Mouse (Mus musculus): ENCODE results near the gene Zfhx2. TPM values are rescaled to one million over a fixed set of nuclear protein-coding genes. Genes with fewer than 3 reads are reported as not detected.

Gene Zfhx2
- polyA plus RNA-seq, 1 experiment from 2014 or later = 6.0 TPM

GRCm38 (mm10) chr14:55029034-55029698 is 63.0 kb downstream of the Zfhx2 start:
- no peak overlapping the region for H3K27ac ChIP-seq (ENCODE audit: low read length)
- no peak for ATAC-seq (ENCODE audit: insufficient number of reproducible peaks, insufficient read depth, low FRiP score, low read depth)
- no peak overlapping the region for H3K4me2 ChIP-seq (replicated peaks; ENCODE audit: low read depth, low read length)

GRCm38 (mm10) chr14:55028333-55028835 is 63.7 kb downstream of the Zfhx2 start:
- Histone ChIP-seq H3K9ac (replicated peaks; ENCODE audit: low read depth, low read length) (no peak overlapping the region), H3K4me2 (replicated peaks; ENCODE audit: low read depth, low read length) (peak overlapping the region; percentile 23; the same call in 1 of the 2 replicates), H3K4me1 (ENCODE audit: control insufficient read depth, insufficient read depth, low read length) (peaks cover 12% of the 10 kb centered on the region), H3K27me3 (ENCODE audit: control insufficient read depth, insufficient read depth, low read length) (no peaks in the 10 kb centered on the region), H3K4me3 (ENCODE audit: low read depth, low read length) (no peak overlapping the region), H3K36me3 (ENCODE audit: control insufficient read depth, insufficient read depth, low read length) (peaks cover 11% of the 10 kb centered on the region; the same call in 1 of the 2 replicates), H3K27ac (ENCODE audit: low read length) (no peak overlapping the region), H3K9me3 (ENCODE audit: control insufficient read depth, low read depth, low read length) (no peaks in the 10 kb centered on the region)
- ATAC-seq (ENCODE audit: insufficient number of reproducible peaks, insufficient read depth, low FRiP score, low read depth) = peak; percentile 67; the same call in 1 of the 2 replicates
- WGBS = 17% methylated on average over 5 of the region's 5 CpGs

More at GRCm38 (mm10) chr14:55029034-55029698, 63.0 kb downstream of the Zfhx2 start:
- H3K9ac ChIP-seq (replicated peaks; ENCODE audit: low read depth, low read length) = no peak overlapping the region
- H3K36me3 ChIP-seq (ENCODE audit: control insufficient read depth, insufficient read depth, low read length) = peaks cover 11% of the 10 kb centered on the region; the same call in 1 of the 2 replicates
- 9% methylated on average over 11 of the region's 11 CpGs for WGBS
- peaks cover 12% of the 10 kb centered on the region for H3K4me1 ChIP-seq (ENCODE audit: control insufficient read depth, insufficient read depth, low read length)
- no peaks in the 10 kb centered on the region for H3K27me3 ChIP-seq (ENCODE audit: control insufficient read depth, insufficient read depth, low read length)
- H3K9me3 ChIP-seq (ENCODE audit: control insufficient read depth, low read depth, low read length) = no peaks in the 10 kb centered on the region
- H3K4me3 ChIP-seq (ENCODE audit: low read depth, low read length) = no peak overlapping the region

GRCm38 (mm10) chr14:55027653-55028052 is 64.5 kb downstream of the Zfhx2 start:
- Histone ChIP-seq H3K9me3 (ENCODE audit: control insufficient read depth, low read depth, low read length) (no peaks in the 10 kb centered on the region), H3K9ac (replicated peaks; ENCODE audit: low read depth, low read length) (no peak overlapping the region), H3K36me3 (ENCODE audit: control insufficient read depth, insufficient read depth, low read length) (peaks cover 15% of the 10 kb centered on the region), H3K4me2 (replicated peaks; ENCODE audit: low read depth, low read length) (no peak overlapping the region), H3K4me3 (ENCODE audit: low read depth, low read length) (no peak overlapping the region), H3K27me3 (ENCODE audit: control insufficient read depth, insufficient read depth, low read length) (no peaks in the 10 kb centered on the region), H3K27ac (ENCODE audit: low read length) (no peak overlapping the region; the same call in 1 of the 2 replicates), H3K4me1 (ENCODE audit: control insufficient read depth, insufficient read depth, low read length) (peaks cover 12% of the 10 kb centered on the region)
- no peak for ATAC-seq (ENCODE audit: insufficient number of reproducible peaks, insufficient read depth, low FRiP score, low read depth)
- WGBS = 29% methylated on average over 6 of the region's 6 CpGs

DNA sequence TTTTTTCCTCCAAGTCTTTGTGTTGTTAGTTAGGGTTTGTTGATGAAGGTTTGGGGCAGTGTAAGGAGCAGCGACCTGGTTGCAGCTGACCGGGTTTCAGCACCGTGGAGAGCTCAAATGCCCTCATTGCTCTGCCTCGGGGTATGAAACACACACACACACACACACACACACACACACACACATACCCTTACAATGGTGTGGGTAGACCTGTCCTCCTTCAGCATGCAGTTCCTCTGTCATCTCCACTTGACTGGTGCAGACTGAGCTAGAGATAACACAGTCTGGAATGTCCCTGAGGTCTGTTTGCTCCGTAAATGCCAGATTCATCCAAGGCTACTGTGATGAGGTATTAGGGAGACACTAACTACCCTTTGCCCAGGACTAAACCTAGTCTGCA is 64.9 kb downstream of the Zfhx2 start:
- WGBS = 18% methylated on average over 5 of the region's 5 CpGs
- Histone ChIP-seq H3K36me3 (ENCODE audit: control insufficient read depth, insufficient read depth, low read length) (peaks cover 19% of the 10 kb centered on the region), H3K9ac (replicated peaks; ENCODE audit: low read depth, low read length) (no peak overlapping the region), H3K9me3 (ENCODE audit: control insufficient read depth, low read depth, low read length) (no peaks in the 10 kb centered on the region), H3K4me1 (ENCODE audit: control insufficient read depth, insufficient read depth, low read length) (peaks cover 12% of the 10 kb centered on the region), H3K4me3 (ENCODE audit: low read depth, low read length) (no peak overlapping the region), H3K27me3 (ENCODE audit: control insufficient read depth, insufficient read depth, low read length) (no peaks in the 10 kb centered on the region), H3K27ac (ENCODE audit: low read length) (no peak overlapping the region), H3K4me2 (replicated peaks; ENCODE audit: low read depth, low read length) (no peak overlapping the region)
- ATAC-seq (ENCODE audit: insufficient number of reproducible peaks, insufficient read depth, low FRiP score, low read depth) = no peak

DNA sequence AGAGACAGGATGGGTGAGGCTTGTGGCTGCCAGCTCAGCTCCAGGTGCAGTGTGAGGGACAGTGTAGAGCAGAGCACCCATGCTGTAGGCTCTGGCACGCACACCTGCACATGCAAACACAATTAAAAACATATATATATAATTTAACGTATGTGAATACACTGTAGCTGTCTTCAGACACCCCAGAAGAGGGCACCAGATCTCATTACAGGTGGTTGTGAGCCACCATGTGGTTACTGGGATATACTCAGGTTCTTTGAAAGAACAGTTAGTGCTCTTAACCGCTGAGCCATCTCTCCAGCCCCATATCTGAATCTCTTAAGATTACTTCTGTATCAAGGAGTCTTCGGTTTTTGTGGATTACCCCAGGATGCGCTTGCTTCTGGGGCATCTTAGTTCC is 66.6 kb downstream of the Zfhx2 start:
- Histone ChIP-seq H3K27ac (ENCODE audit: low read length) (no peak overlapping the region), H3K9ac (replicated peaks; ENCODE audit: low read depth, low read length) (no peak overlapping the region), H3K4me1 (ENCODE audit: control insufficient read depth, insufficient read depth, low read length) (peaks cover 12% of the 10 kb centered on the region), H3K9me3 (ENCODE audit: control insufficient read depth, low read depth, low read length) (no peaks in the 10 kb centered on the region), H3K27me3 (ENCODE audit: control insufficient read depth, insufficient read depth, low read length) (no peaks in the 10 kb centered on the region), H3K36me3 (ENCODE audit: control insufficient read depth, insufficient read depth, low read length) (peaks cover 35% of the 10 kb centered on the region), H3K4me2 (replicated peaks; ENCODE audit: low read depth, low read length) (no peak overlapping the region), H3K4me3 (ENCODE audit: low read depth, low read length) (no peak overlapping the region)
- no peak for ATAC-seq (ENCODE audit: insufficient number of reproducible peaks, insufficient read depth, low FRiP score, low read depth)
- 76% methylated on average over 5 of the region's 5 CpGs for WGBS

DNA sequence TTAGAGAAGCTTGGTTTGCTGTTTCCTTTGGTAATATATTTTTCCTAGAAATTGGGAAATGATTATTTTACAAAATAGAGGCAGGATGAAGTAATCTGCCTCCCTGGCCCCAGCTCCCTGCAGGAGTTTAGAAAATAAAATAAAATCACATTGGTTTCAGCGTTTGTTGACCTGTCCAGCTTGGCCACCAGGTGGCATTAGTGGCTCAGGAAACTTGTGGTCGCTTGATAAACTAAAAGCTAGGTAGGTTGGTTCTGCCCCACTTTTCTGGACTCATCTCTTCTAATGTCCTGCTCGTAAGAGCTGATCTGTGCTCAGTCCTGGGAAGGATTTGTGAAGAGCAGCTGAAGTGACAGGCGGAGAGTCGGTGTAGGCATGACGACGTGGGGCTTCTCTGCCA is 67.9 kb downstream of the Zfhx2 start:
- ATAC-seq (ENCODE audit: insufficient number of reproducible peaks, insufficient read depth, low FRiP score, low read depth) = no peak
- 64% methylated on average over 7 of the region's 7 CpGs for WGBS
- Histone ChIP-seq H3K9ac (replicated peaks; ENCODE audit: low read depth, low read length) (no peak overlapping the region), H3K4me2 (replicated peaks; ENCODE audit: low read depth, low read length) (no peak overlapping the region), H3K4me3 (ENCODE audit: low read depth, low read length) (no peak overlapping the region), H3K4me1 (ENCODE audit: control insufficient read depth, insufficient read depth, low read length) (peaks cover 12% of the 10 kb centered on the region), H3K27me3 (ENCODE audit: control insufficient read depth, insufficient read depth, low read length) (no peaks in the 10 kb centered on the region), H3K9me3 (ENCODE audit: control insufficient read depth, low read depth, low read length) (no peaks in the 10 kb centered on the region), H3K36me3 (ENCODE audit: control insufficient read depth, insufficient read depth, low read length) (peaks cover 36% of the 10 kb centered on the region), H3K27ac (ENCODE audit: low read length) (no peak overlapping the region)

DNA sequence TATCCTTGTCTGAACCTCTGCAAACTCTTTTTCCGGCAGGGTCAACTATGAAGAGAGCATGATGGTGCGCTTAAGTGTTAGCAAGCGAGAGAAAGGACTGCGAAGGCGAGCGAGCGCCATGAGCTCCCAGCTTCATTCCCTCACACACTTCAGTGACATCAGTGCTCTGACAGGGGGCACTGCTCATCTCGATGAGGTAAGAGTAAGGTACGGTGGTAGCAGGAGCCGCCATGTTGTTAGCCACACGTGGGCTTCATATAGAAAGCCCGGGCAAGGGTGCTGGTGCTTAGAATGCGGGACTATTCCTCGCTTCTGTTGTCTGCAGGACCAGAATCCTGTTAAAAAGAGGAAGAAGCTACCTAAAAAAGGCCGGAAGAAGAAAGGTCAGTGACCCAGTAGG is 69.1 kb downstream of the Zfhx2 start:
- Histone ChIP-seq H3K4me2 (replicated peaks; ENCODE audit: low read depth, low read length) (no peak overlapping the region), H3K27me3 (ENCODE audit: control insufficient read depth, insufficient read depth, low read length) (no peaks in the 10 kb centered on the region), H3K9me3 (ENCODE audit: control insufficient read depth, low read depth, low read length) (no peaks in the 10 kb centered on the region), H3K4me1 (ENCODE audit: control insufficient read depth, insufficient read depth, low read length) (0 out of 2 replicates have a peak, but pooled peaks cover 3% of the 10 kb centered on the region), H3K9ac (replicated peaks; ENCODE audit: low read depth, low read length) (no peak overlapping the region), H3K27ac (ENCODE audit: low read length) (no peak overlapping the region), H3K4me3 (ENCODE audit: low read depth, low read length) (no peak overlapping the region), H3K36me3 (ENCODE audit: control insufficient read depth, insufficient read depth, low read length) (peaks cover 41% of the 10 kb centered on the region)
- ATAC-seq (ENCODE audit: insufficient number of reproducible peaks, insufficient read depth, low FRiP score, low read depth) = no peak
- 91% methylated on average over 15 of the region's 15 CpGs for WGBS

DNA sequence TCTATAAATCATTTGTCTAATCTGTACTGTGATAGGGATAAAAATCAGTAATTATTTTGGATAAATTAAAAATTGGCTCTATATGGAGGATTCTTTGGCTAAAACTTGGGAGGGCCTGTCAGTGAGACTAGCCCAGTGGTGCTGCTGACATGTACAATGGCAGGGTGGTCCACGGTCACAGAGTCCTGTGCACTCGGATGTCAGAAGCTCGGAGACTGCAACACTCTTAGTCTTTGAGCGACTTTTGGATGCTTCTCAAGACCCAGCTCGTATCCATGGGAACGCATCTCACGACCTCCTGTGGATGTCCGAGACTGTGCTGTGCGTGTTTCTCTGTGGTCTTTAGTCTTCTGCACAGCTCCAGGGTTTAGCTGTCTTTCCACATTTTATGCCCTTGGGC is 71.7 kb downstream of the Zfhx2 start:
- no peak overlapping the region for H3K9ac ChIP-seq (replicated peaks; ENCODE audit: low read depth, low read length)
- 92% methylated on average over 9 of the region's 9 CpGs for WGBS
- H3K36me3 ChIP-seq (ENCODE audit: control insufficient read depth, insufficient read depth, low read length) = peaks cover 45% of the 10 kb centered on the region
- H3K4me2 ChIP-seq (replicated peaks; ENCODE audit: low read depth, low read length) = no peak overlapping the region
- no peak overlapping the region for H3K27ac ChIP-seq (ENCODE audit: low read length)
- ATAC-seq (ENCODE audit: insufficient number of reproducible peaks, insufficient read depth, low FRiP score, low read depth) = no peak
- H3K27me3 ChIP-seq (ENCODE audit: control insufficient read depth, insufficient read depth, low read length) = no peaks in the 10 kb centered on the region
- H3K4me3 ChIP-seq (ENCODE audit: low read depth, low read length) = no peak overlapping the region
- no peaks in the 10 kb centered on the region for H3K9me3 ChIP-seq (ENCODE audit: control insufficient read depth, low read depth, low read length)
- H3K4me1 ChIP-seq (ENCODE audit: control insufficient read depth, insufficient read depth, low read length) = no peaks in the 10 kb centered on the region

All from stomach, embryonic 14.5 days (tissue).